Mouse (Mus musculus) MEL (cell line): ENCODE data around the gene Gcnt4.

Experiments
- CHD2 ChIP-seq: IDR thresholded peaks from 2 replicates; pipeline ENCODE4 v1.6.1; 2011; ENCODE audit warnings: low read length, improper control_type of control experiment
- CTCF ChIP-seq, 3 experiments: IDR thresholded peaks in 2 of 3; conservative IDR thresholded peaks in 1 of 3; 2 replicates each; pipeline ENCODE4 v1.5.1; 2011 to 2012; ENCODE audit warnings: low read length in 3 of 3, low read depth in 2 of 3, mild to moderate bottlenecking in 2 of 3, improper control_type of control experiment in 1 of 3, inconsistent platforms in 1 of 3, mixed read lengths in 1 of 3, moderate library complexity in 1 of 3; ENCODE audit not compliant: control insufficient read depth in 1 of 3, insufficient read depth in 1 of 3, poor library complexity in 1 of 3, severe bottlenecking in 1 of 3
- EP300 ChIP-seq, 2 experiments: IDR thresholded peaks; 2 replicates each; pipeline ENCODE4 v1.6.1; 2011; ENCODE audit warnings: improper control_type of control experiment in 2 of 2, low read length in 2 of 2, low read depth in 1 of 2, mild to moderate bottlenecking in 1 of 2
- ETS1 ChIP-seq: IDR thresholded peaks from 2 replicates; pipeline ENCODE4 v1.6.1; 2012; ENCODE audit warnings: low read depth, mild to moderate bottlenecking, inconsistent platforms, low read length, improper control_type of control experiment, moderate library complexity
- GABPA ChIP-seq: IDR thresholded peaks from 2 replicates; pipeline ENCODE4 v1.6.1; 2012; ENCODE audit warnings: low read depth, mild to moderate bottlenecking, inconsistent platforms, low read length, improper control_type of control experiment, moderate library complexity
- GATA1 ChIP-seq: IDR thresholded peaks from 2 replicates; pipeline ENCODE4 v1.6.1; 2011; ENCODE audit warnings: low read depth, low read length, improper control_type of control experiment
- POLR2A ChIP-seq, 2 experiments: IDR thresholded peaks; 2 replicates each; pipeline ENCODE4 v1.6.1; 2011 to 2012; ENCODE audit warnings: low read length in 2 of 2, mild to moderate bottlenecking in 2 of 2, control low read depth in 1 of 2, improper control_type of control experiment in 1 of 2, low read depth in 1 of 2, moderate library complexity in 1 of 2; ENCODE audit not compliant: control insufficient read depth in 1 of 2, insufficient read depth in 1 of 2, poor library complexity in 1 of 2
- TCF12 ChIP-seq: IDR thresholded peaks from 2 replicates; pipeline ENCODE4 v1.6.1; 2014; ENCODE audit warnings: low read depth, mild to moderate bottlenecking, inconsistent platforms, low read length, improper control_type of control experiment, moderate library complexity

DNA sequence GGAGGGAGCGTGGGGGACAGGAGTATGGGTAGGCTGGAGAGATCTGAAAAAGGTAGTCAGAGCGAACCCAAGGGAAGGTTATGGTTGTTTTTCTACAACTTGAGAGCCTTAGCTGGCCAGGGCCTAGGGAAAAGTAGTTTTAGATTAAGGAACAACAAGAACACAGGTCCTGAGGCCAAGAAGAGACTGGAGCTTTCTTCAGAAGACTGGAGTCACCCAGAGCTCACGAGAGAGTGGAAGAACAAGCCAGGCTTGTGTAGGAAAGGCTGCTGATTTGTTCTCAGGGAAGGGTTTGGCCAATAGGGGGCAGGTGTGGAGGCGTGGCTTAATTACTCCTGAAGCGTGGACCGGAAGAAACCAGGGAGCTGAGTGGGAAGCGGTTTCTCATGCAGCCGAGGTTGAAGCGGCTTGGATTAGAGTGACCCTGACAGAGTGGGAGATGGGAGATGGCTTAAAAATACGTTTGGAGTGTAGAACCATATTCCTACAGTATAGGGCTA lies 12.6 kb downstream of the Gcnt4 start:
- TF ChIP-seq ETS1 (no peak), CTCF (IDR thresholded peaks at IDR 0.05 in 2 of 3, conservative IDR thresholded peaks at IDR 0.05 in 1 of 3; ENCODE audit: control insufficient read depth in 1 of 3, insufficient read depth in 1 of 3, low read depth in 2 of 3, low read length in 3 of 3, poor library complexity in 1 of 3, severe bottlenecking in 1 of 3) (no peak), GABPA (no peak), TCF12 (no peak), POLR2A (IDR thresholded peaks at IDR 0.05; ENCODE audit: control insufficient read depth in 1 of 2, insufficient read depth in 1 of 2, low read depth in 1 of 2, low read length in 2 of 2, poor library complexity in 1 of 2) (no peak), EP300 (IDR thresholded peaks at IDR 0.05; ENCODE audit: low read depth in 1 of 2, low read length in 2 of 2) (no peak), GATA1 (no peak), CHD2 (no peak)
